Mouse (Mus musculus) liver, embryonic 14.5 days (tissue): ENCODE data around the gene Cdr2. TPM values are rescaled to one million over a fixed set of nuclear protein-coding genes. Genes with fewer than 3 reads are reported as not detected.

Source experiments
- ATAC-seq: fragments of 200-750 bp; cut with Nextera tagmentation; 2 replicates; pipeline ENCODE4 v1.8.0; 2017; ENCODE audit warnings: moderate number of reproducible peaks, mild to moderate bottlenecking, moderate library complexity; ENCODE audit not compliant: insufficient read depth
- DNase-seq, 3 experiments: peaks; one replicate each; pipeline ENCODE4 v3.0.0-alpha.2; 2012 to 2013; ENCODE audit warnings: low read depth in 3 of 3, low spot score in 3 of 3
- H3K27ac ChIP-seq: fragments of 300-500 bp; sonication (generic); 2 replicates; pipeline ENCODE4 v1.5.1; 2014; ENCODE audit warnings: moderate library complexity, mild to moderate bottlenecking, control low read depth, inconsistent platforms
- H3K27me3 ChIP-seq: fragments of 300-500 bp; sonication (generic); 2 replicates; pipeline ENCODE4 v1.6.1; 2014; ENCODE audit warnings: mild to moderate bottlenecking, low read length, moderate library complexity; ENCODE audit not compliant: control insufficient read depth, insufficient read depth
- H3K36me3 ChIP-seq: fragments of 300-500 bp; sonication (generic); replicated peaks from 2 replicates; pipeline ENCODE4 v1.6.1; 2014; ENCODE audit warnings: low read depth; ENCODE audit not compliant: control insufficient read depth, insufficient read depth
- H3K4me1 ChIP-seq, 2 experiments: fragments of 200-500 bp in 1 of 2; fragments of 300-500 bp in 1 of 2; sonication (generic) in 1 of 2; replicated peaks; 2 replicates each; pipeline ENCODE4 v1.6.1; 2012 to 2014; ENCODE audit warnings: antibody characterized with exemption in 1 of 2, inconsistent platforms in 1 of 2, low read length in 1 of 2; ENCODE audit not compliant: control insufficient read depth in 2 of 2, insufficient read depth in 2 of 2
- H3K4me2 ChIP-seq: fragments of 300-500 bp; sonication (generic); 2 replicates; pipeline ENCODE4 v1.6.1; 2014; ENCODE audit warnings: low read depth, mild to moderate bottlenecking, control low read depth, moderate library complexity
- H3K4me3 ChIP-seq, 2 experiments: fragments of 200-500 bp in 1 of 2; fragments of 300-500 bp in 1 of 2; sonication (generic) in 1 of 2; 2 replicates each; pipeline ENCODE4 v1.5.1; 2012 to 2014; ENCODE audit warnings: low read depth in 2 of 2, low read length in 2 of 2, mild to moderate bottlenecking in 2 of 2, control low read depth in 1 of 2, inconsistent platforms in 1 of 2, moderate library complexity in 1 of 2; ENCODE audit not compliant: insufficient read depth in 1 of 2
- H3K9ac ChIP-seq: fragments of 300-500 bp; sonication (generic); replicated peaks from 2 replicates; pipeline ENCODE4 v1.6.1; 2014; ENCODE audit warnings: mild to moderate bottlenecking, control low read depth, moderate library complexity
- H3K9me3 ChIP-seq: fragments of 300-500 bp; sonication (generic); 2 replicates; pipeline ENCODE4 v1.6.1; 2016; ENCODE audit warnings: low read length, mixed read lengths; ENCODE audit not compliant: control insufficient read depth
- CTCF ChIP-seq: IDR thresholded peaks from 2 replicates; pipeline ENCODE4 v1.5.1; 2016; ENCODE audit warnings: antibody characterized with exemption, low read depth, control low read depth
- EP300 ChIP-seq: IDR thresholded peaks from 2 replicates; pipeline ENCODE4 v1.6.1; 2016; ENCODE audit warnings: antibody characterized with exemption, low read depth
- WGBS: fragments of 180-500 bp; shearing (Covaris S2); extraction: QIAGEN DNeasy Blood & Tissue Kit; methylation state at CpG from one replicate; pipeline ENCODE4 v1.1.7; 2014; ENCODE audit not compliant: insufficient replicate concordance; 5-methylcytosine and 5-hydroxymethylcytosine counted together
- polyA plus RNA-seq, 2 experiments: library from polyadenylated mRNA; depleted of rRNA in 1 of 2; stranded (reverse) in 1 of 2; unstranded in 1 of 2; fragments of >200 nt; fragmentation: Nextera tagmentation in 1 of 2; extraction: Ambion mirVana in 1 of 2; gene quantifications; 2 replicates each; pipeline versions ENCODE4 v1.2.1 to v1.2.3; 2012 to 2014

Gene Cdr2
- polyA plus RNA-seq, 2 experiments, result 56.3 to 100 TPM

GRCm38 (mm10) chr7:120940343-120940742, 41.8 kb downstream of the Cdr2 start:
- H3K4me1 ChIP-seq, result no peaks in the 10 kb centered on the region
- DNase-seq (no peak), ATAC-seq (no peak)
- no peak overlapping the region for H3K4me2 ChIP-seq
- no peak overlapping the region for H3K9ac ChIP-seq
- H3K4me3 ChIP-seq, result no peak overlapping the region
- no peak overlapping the region for H3K27ac ChIP-seq
- peaks cover 65% of the 10 kb centered on the region for H3K36me3 ChIP-seq
- H3K9me3 ChIP-seq, result no peaks in the 10 kb centered on the region
- H3K27me3 ChIP-seq, result no peaks in the 10 kb centered on the region
- no peak for TF ChIP-seq EP300
- TF ChIP-seq CTCF, result no peak
- 90% methylated on average over 12 of the region's 12 CpGs for WGBS

DNA sequence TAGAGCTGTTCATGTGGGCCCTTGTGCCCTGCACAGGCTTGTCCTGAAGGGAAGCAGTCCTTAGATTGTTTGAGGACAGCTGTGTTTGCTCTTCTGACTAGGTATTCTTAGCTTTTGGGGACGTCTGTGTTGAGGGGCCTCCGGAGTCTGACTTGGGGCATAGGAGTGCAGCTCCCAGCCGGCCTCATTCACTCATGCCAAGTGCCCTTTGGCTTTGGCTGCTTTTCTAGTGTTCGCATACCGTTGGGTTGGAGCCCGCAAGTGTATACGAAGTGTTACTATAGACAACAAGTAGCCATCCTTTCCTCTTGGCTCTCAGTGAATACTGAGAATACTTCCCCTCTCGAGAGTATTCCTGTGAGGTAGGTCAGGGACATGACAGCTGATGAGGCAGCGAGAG, 43.9 kb downstream of the Cdr2 start:
- H3K4me1 ChIP-seq, result peaks cover 2 to 6% of the 10 kb centered on the region in 2 experiments; a peak in 1 of 4 replicates
- no peak overlapping the region for H3K9ac ChIP-seq
- 85% methylated on average over 9 of the region's 9 CpGs for WGBS
- no peaks in the 10 kb centered on the region for H3K9me3 ChIP-seq
- H3K36me3 ChIP-seq, result peaks cover 58% of the 10 kb centered on the region
- no peak overlapping the region for H3K4me3 ChIP-seq
- TF ChIP-seq EP300 (no peak), CTCF (no peak)
- DNase-seq (no peak), ATAC-seq (no peak)
- no peak overlapping the region for H3K27ac ChIP-seq
- no peak overlapping the region for H3K4me2 ChIP-seq
- no peaks in the 10 kb centered on the region for H3K27me3 ChIP-seq

GRCm38 (mm10) chr7:120936522-120936921, 45.6 kb downstream of the Cdr2 start:
- peaks cover 46% of the 10 kb centered on the region for H3K36me3 ChIP-seq

DNA sequence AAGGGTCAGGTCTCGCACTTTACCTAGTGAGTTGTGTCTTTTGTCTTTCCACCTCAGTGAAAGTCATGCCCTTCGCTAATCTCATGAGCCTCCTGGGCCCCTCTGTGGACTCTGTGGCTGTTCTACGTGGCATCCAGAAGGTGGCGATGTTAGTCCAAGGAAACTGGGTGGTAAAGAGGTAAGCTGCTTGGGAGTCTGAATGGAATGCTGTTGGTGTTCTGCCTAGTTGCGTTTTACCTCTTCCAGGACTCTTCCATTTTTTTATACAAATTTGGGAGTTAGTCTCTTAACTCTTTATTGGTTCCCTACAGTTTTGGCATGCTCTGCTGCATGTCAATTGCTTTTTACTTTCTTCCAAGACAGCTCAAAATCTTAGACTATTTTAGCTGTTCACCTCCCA, 47.4 kb downstream of the Cdr2 start:
- TF ChIP-seq CTCF (peak; percentile 94), EP300 (no peak)
- Histone ChIP-seq H3K27me3 (no peaks in the 10 kb centered on the region), H3K4me1 (peaks cover 2 to 8% of the 10 kb centered on the region in 2 experiments; a peak in 1 of 4 replicates), H3K9me3 (no peaks in the 10 kb centered on the region), H3K27ac (no peak overlapping the region), H3K36me3 (peaks cover 34% of the 10 kb centered on the region), H3K4me3 (no peak overlapping the region), H3K9ac (no peak overlapping the region), H3K4me2 (no peak overlapping the region)
- ATAC-seq, result peak; percentile 44; the same call in 1 of the 2 replicates
- WGBS, result 36% methylated on average over 5 of the region's 5 CpGs
- peak; percentile 56 to 62 (median 57) for DNase-seq

More at GRCm38 (mm10) chr7:120936522-120936921, 45.6 kb downstream of the Cdr2 start:
- Histone ChIP-seq H3K4me3 (no peak overlapping the region), H3K9me3 (no peaks in the 10 kb centered on the region), H3K9ac (no peak overlapping the region), H3K4me2 (no peak overlapping the region), H3K27me3 (no peaks in the 10 kb centered on the region), H3K27ac (no peak overlapping the region), H3K4me1 (peaks cover 2 to 8% of the 10 kb centered on the region in 2 experiments; a peak in 1 of 4 replicates)
- DNase-seq (no peak), ATAC-seq (no peak)
- TF ChIP-seq EP300 (no peak), CTCF (no peak)
- 66% methylated on average over 4 of the region's 4 CpGs for WGBS

DNA sequence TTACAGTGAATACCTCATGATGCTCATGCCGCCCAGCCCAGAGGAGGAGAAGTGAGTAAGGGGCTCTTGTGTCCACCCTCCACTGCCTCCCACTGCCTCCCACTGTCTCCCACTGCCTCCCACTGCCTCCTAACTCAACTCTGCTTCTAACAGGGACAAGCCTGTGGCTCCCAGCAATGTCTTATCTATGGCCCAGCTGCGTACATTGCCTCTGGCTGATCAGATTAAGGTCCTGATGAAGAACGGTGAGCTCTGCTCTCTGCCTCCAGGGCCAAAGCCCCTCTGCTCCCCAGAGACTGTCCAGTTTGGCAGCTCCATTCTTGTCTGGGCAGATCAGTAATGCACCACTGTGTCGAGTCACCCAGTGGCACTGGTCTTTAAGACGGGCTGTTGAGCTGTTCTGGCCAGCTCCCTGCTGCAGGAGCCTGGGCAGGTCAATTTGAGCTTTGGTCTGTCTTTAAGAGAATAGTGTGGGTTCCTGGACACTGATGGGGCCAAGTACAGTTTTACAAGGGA, 48.4 kb downstream of the Cdr2 start:
- Histone ChIP-seq H3K36me3 (peaks cover 26% of the 10 kb centered on the region), H3K4me1 (peaks cover 2 to 8% of the 10 kb centered on the region in 2 experiments; a peak in 1 of 4 replicates), H3K4me3 (no peak overlapping the region), H3K9me3 (no peaks in the 10 kb centered on the region), H3K27ac (no peak overlapping the region; the same call in 1 of the 2 replicates), H3K9ac (no peak overlapping the region), H3K4me2 (no peak overlapping the region), H3K27me3 (no peaks in the 10 kb centered on the region)
- WGBS, result 40% methylated on average over 5 of the region's 5 CpGs
- TF ChIP-seq EP300, result peak; percentile 70
- TF ChIP-seq CTCF, result no peak
- ATAC-seq (peak; percentile 73), DNase-seq (peak; percentile 26 to 37 (median 29))
